Mouse (Mus musculus): ENCODE measurements around the gene Zfp282.

Zfp282 gene

DNA sequence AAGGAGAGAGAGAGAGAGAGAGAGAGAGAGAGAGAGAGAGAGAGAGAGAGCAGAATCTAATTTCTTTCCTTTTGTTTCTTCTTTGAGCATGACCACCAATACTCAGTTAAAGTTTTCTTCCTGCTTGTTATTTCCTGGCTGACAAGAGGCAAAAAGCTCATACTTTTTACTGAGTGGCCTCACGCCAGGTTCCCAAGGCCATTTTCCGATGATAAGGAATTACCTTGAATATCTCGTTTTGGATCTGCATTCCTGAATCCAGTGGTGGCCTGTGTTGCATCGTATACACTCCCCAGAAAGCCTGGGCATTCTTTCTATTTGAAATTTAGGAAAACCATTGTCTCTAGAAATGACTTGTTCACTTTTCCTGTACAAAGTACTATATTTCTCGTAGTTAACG is 22.4 kb downstream of the Zfp282 start:
- DNase-seq (ENCODE audit: low spot score in 2 of 2) = no peak

DNA sequence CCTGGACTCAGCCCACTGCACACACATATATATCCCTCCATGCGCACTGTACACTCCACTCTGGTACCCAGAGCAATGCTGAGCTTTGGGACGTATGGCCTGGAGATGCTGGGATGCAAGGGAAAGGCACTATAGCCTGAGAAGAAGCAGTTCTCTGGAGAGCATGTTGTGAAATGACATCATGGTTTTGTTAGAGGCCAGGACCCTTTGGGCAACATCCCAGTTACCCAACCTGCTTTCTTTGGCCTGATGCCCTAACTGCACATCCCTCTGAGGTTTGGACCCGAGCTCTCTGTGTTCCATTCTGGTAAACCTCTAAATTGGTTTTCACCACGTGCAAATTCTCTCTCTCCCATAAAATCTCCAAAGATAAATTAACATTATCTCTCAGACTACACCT is 26.6 kb downstream of the Zfp282 start:
- no peak for DNase-seq (ENCODE audit: low spot score in 2 of 2)

DNA sequence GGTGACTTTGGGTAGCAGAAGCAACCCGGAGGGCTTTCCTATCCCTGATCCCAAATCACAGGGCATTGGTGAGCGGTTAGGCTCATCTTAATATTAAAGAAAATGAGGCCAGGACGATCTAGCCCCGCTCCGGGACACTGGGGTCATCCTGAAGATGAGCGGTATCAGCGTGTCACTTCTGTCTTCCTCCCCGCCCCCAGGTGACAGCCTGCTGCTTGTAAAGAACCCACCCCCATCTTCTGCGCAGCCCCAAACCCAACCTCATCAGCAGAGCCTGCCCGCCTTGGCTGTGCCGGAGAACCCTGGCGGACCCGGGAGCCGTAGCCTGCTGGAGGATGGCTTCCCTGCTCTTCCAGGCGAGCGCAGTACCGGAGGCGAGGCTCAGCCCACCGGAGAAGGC is 27.4 kb downstream of the Zfp282 start:
- no peak for DNase-seq (ENCODE audit: low spot score in 2 of 2)

DNA sequence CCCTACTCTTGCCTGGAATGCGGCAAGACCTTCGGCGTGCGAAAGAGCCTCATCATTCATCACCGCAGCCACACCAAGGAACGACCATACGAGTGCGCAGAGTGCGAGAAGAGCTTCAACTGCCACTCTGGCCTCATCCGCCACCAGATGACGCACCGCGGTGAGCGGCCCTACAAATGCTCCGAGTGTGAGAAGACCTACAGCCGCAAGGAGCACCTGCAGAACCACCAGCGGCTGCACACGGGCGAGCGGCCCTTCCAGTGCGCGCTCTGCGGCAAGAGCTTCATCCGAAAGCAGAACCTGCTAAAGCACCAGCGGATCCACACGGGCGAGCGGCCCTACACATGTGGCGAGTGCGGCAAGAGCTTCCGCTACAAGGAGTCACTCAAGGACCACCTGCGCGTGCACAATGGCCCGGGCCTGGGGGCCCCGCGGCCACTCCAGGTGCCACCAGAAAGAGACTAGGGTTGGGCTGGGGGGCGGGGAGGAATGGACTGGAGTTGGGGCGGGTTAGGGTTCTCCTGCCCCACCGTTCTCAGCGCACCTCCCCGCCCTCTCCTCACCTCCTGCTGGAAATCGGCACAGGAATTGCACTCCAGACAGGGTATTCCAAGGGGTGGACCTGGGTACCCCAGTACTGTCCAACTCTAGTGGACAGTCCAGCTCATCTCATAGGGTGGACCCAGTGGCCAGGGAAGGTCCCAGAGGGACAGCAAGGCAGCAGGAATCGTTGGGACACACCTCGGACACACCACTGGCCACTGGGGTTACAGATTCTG is 28.1 kb downstream of the Zfp282 start:
- no peak for DNase-seq (ENCODE audit: low spot score in 2 of 2)

DNA sequence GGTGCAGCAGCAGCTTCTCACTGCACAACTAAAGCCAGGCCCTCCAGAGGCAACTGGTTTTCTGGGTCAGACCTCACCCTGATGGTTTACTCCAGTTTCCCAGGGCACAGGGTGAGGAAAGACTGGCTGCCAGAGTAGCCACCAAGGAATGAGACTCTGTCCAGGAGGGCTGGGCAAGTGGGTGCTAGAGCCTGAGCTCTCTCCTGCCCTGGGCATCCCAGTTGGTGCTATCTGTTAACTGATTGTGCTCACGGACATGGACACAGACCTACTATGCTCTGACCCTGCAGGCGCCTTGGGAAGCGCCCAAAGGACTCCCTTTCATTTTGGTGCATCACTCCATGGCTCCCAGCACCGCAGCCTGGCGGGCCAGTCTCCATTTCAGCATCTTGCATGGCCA is 29.3 kb downstream of the Zfp282 start:
- DNase-seq (ENCODE audit: low spot score in 2 of 2) = no peak

DNA sequence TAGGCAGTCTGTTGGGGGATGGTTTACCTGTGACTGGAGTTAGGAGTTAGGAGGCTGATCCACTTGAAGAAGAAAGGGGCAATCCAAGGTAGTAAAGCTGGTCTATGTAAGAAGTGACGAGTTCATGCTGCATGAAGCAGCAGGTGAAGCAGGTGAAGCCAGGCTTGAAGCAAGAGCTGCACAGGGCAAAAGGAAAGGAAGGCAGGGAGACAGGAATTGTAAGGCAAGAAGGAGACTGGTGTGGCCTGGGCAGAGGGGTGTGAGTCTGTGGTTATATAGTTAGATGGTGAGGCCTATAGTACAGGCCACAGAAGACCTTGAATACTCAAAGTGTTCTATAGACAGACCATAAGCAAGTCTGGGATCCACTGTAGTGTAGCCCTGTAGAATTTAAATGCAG is 32.0 kb downstream of the Zfp282 start:
- no peak for DNase-seq (ENCODE audit: low spot score in 2 of 2)

DNA sequence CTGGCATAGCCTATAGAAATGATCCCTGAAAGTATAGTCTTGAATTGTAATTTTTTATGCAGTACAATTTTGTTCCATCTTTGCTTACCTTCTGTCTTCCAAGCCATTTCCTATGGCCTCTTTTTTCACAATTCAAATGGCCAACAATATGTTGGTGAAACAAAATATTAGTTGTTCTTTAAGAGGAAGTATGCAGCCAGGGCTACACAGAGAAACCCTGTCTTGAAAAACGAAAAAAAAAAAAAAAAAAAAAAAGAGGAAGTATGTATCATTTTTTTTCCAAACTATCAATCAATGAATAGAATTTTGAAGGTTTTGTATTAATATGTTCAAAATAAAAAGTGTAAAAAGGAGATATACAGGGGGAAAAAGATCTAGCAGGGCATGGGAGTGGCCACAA is 34.6 kb downstream of the Zfp282 start:
- no peak for DNase-seq (ENCODE audit: low spot score in 2 of 2)

DNA sequence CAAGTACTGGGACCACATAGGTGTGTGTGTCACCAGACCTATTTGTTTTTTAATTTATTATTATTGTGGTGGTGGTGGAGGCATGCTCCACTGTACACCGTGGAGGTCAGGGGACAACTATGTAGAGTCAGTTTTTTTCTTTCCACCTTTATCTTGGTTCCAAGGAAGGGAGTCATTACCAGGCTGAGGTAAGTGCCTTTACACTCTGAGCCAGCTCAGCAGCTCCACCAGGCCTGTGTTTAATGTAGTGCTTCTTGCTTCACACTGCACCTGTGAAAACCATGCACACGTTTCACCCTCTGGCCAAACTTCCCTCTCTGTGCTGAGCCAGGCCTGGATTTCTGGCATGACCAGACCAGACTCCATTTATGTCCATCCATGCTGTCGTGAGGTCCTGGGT is 36.0 kb downstream of the Zfp282 start:
- no peak for DNase-seq (ENCODE audit: low spot score in 2 of 2)

DNA sequence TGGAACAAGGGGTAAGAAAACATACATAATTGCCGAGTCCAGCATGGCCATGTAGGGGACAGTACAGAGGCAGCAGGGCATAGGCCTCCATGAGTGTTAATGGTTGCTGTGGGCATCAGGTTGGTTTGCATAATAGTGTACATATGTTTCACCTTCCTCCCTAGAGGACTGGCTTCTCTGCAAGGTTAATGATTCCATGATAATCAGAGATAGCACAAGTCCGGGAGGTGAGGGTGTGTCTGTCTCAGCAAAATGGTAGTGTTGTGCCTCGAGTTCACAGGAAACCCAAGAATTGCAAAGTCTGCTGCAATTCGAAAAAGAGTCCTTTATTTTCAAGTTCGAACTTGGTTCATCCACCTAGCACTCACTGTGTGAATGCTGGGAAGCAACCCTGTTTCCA is 40.0 kb downstream of the Zfp282 start:
- DNase-seq (ENCODE audit: low spot score in 2 of 2) = no peak

DNA sequence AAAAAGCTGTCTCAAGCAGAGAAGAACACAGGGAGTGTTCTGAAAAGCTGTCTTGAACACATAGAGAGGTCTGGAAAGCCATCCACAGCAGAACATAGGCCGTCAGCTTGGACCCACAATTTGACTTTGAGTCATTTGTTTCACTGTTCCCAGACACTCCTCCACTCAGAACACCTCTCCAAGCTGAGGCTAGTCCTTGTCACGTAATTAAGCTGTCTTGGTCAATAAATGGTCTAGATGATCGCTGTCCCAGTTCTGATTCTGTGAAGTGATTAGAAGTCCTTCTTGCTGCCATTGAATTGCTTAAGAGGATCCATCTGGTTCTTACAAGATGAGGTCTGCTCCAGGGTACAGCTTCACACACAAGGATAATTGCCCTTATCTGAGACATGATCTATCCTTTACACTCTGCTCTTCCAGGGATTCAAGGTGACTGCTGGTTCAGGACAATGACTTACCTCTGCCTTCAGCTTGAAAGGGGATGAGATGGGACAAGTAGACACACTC is 41.8 kb downstream of the Zfp282 start:
- no peak for DNase-seq (ENCODE audit: low spot score in 2 of 2)

DNA sequence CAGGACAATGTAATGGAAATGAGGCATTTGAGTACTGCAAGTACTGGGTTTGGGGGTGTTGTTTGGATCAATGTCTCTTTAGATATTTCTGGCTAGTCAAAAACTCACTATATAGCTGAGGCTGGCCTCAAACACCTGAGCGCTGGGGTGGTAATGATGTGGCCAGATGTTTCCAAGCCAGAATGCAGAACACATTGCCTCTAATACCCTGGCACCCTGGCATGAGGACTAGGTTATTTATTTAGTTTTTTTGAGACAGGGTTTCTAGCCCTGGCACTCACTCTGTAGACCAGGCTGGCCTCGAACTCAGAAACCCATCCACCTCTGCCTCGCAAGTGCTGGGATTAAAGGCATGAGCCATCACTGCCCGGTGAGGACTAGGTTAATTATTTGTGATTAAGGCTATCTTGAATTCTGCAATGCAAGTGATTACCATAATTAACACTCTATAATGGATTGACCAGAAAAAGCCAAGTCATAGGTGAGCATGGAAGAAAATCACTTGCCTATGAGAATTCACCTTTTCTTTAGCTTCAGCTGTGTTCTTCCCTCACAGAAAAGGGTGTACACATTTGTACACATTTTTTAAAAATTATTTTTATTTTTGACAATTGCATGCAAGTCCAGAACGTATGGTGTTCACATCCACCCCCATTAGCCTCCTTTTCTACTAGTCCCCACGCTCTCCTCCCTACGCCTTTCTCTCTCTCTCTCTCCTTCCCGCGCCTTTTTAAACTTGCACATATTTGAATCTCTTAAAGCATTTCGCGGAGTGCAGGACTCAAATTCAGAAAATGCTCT is 42.8 kb downstream of the Zfp282 start:
- no peak for DNase-seq (ENCODE audit: low spot score in 2 of 2)

DNA sequence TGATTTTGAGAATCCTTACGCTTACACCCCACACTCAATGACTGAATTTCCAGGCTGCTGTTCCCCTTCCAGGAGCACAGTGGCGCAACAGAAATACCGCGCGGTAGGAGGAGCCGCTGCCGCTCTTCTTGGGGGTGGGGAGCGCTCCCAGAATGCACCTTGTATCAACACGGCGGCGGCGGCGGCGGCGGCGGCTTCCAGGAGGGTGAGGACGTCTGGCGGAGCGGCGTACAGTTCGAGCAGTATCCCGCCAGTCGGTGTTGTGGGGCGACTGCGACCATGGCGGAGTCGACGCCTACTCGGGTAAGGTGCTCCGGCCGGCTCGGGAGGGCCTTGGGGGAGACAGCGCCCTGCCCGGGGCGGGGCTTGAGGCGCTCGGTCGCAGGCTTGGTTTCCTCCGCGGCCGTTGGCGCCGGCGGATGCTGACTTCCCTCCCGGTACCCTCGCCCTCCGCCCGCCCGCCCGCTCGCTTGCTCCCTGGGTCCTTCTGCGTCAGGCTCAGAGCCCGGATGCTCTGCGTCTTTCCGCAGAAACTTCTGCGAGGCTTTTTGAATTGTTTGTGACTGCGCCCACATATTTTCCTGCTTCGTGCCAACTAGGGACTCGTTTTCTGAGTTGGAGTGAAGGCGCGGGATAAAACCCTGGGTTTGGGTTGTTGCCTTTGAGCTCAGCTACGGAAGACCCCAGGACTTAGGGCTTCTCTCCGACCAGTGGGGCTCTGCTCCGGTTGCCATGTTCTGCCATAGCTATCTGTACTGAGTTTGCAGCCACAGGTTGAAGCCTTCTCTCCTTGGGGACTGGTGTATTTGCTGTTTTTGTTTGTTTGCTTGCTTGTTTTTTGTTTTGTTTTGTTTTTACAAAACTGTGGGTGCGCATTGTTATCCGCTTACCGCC is 43.7 kb downstream of the Zfp282 start, which contains the start of gene Zfp212:
TSS of gene Zfp212 (plus strand) at position 30 of the 894 bp plus-strand sequence.
- peak; percentile 86 to 87 for DNase-seq (ENCODE audit: low spot score in 2 of 2)

DNA sequence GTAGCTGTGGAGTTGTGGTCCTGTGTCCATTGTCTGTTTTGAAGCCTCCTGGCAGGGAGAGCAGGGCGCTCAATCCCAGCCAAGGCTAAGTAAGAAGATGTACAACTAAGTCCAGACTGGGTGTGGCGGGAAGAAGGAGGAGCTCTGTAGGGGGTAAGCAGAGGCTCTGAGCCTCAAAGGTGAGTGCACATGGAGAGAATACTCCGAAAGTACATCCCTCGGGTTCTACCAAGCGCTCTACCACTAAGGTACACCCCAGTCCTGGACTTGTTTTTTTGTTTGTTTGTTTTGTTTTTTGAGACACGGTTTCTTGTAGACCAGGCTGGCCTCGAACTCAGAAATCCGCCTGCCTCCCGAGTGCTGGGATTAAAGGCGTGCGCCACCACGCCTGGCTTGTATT is 65.5 kb downstream of the Zfp282 start:
- no peak for DNase-seq (ENCODE audit: low spot score in 2 of 2)

DNA sequence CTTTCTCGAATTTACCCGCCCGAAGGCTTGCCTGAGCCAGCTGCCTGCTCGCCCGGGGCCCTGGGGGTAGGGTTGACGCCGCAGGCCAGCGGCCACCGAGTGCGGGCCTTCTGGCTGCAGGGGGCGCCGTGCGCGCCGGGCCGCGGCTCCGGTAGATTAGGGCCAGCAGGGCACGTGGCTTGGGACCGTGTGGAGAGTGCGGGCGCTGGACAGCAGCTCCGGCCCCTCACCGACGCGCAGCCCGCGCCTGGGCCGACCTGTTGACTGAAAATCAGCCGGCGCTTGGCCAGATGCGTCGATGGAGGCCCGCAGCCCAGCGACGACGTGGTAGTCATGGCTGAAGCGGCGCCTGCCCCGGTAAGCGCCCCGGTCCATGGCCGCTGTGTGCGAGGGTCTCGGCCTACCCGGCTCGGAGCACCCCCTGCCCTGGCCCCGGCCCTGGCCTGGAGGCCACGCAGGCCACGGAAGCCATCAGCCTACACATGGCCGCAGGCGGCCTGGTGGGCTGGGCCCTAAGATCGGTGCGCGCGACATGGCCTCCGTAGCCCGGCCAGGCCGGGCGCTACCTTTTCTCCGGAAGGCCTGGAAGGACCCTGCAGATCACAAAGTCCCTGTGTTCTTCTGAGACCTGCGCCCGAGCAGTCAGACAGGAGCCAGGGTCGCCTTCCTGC is 66.2 kb downstream of the Zfp282 start:
- peak; percentile 65 for DNase-seq (ENCODE audit: low spot score in 2 of 2)

DNA sequence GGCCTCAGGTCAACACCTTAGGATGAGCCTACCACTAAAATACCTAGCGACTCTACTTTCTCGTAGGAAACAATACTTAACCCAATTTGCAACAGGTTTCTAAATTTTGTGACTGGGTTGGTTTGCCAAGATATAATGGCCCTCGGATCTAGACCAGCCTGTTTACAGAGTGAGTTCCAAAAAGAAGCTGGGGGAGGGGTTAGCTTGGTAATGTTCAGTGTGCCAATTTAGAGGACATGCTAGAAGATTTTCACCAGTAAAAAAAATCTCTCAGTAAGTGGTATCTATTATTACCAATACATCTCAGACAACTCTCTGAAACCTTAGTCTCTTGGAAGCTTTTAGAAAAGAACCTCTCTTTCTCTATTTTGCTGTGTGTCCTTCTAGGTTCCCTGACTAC is 66.7 kb downstream of the Zfp282 start:
- no peak for DNase-seq (ENCODE audit: low spot score in 2 of 2)

DNA sequence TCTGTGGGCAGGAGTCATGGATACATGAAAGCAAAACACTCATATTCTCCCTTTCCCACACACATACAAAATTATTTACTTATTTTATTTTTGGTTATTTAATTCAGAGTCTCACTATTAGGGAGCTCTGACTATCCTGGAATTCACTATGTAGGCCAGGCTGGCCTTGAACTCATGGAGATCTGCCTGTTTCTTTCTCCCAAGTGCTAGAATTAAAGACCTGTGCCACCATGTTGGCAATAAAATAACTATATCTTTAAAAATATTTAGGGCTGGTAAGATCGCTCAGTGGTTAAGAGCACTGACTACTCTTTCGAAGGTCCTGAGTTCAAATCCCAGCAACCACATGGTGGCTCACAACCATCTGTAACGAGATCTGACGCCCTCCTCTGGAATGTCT is 70.4 kb downstream of the Zfp282 start:
- DNase-seq (ENCODE audit: low spot score in 2 of 2) = no peak

DNA sequence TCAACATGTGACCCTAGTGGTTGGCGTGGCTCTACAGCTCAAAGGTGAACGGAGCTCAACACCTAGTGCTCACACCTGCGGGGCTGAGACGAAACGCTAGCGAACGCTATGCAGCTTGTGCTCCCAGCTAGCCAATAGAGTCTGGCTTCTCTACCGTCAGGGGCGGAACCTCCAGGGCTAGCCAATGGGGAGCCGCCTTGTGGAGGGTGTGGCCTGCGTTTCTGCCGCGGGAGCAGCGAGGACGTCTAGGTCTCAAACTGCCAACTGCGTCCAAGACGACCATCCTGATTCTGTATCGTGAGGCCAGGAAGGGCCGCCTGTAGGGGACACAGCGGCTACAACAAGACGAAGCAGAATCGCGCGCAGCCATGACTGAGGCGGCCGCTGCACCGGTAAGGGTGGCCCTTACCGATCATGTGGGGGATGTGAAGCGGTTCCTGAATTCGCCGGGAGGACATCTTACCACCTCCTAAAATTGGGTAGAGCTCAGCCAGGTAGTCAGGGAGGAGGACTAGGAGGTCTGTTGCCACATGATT is 76.3 kb downstream of the Zfp282 start, which contains the start of gene Zfp956:
TSS of gene Zfp956 (plus strand) at position 200 of the 536 bp plus-strand sequence.
- peak; percentile 94 for DNase-seq (ENCODE audit: low spot score in 2 of 2)

DNA sequence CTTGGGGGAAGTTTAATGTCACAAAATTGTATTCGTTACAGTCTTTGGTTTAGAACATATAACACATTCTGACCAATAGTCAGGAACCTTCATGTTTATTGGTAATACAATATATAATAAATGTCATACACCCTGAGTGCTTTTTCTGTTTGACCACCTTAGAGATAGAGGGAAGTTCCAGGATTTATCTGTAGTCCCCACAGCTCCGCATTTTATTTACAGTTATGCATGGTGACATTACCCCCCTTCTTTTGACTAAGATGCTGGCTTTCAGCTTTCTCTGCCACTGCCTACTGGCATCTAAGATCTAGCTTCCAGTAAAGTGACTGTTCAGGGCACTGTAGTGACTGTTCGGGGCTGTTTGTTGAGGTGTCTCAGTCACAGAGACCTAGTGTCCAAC is 77.4 kb downstream of the Zfp282 start:
- DNase-seq (ENCODE audit: low spot score in 2 of 2) = no peak

DNA sequence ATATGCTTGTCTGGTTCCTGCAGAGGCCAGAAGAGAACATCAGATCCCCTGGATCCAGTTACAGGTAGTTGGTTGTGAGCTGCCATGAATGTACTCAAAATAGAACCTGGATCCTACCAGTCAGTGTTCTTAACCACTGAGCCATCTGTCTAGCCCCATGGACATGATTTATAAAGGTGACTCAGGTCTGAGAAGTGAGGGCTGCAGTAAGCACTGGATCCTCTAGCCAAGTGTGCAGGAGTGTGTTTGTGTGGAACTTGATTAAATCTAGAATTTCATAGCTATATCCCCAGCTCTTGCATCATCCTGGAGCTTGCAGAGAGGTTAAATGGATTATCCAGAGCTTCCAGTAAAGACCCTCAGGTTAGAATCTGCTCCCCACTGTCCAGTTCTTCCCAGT is 80.8 kb downstream of the Zfp282 start:
- DNase-seq (ENCODE audit: low spot score in 2 of 2) = no peak
